Mouse (Mus musculus): ENCODE results near the gene Fgfr2. TPM values are rescaled to one million over a fixed set of nuclear protein-coding genes. Genes with fewer than 3 reads are reported as not detected.
"Not testable (repeated sequence)": the region's sequence is repeated elsewhere in the genome, so short reads cannot be mapped to it uniquely, and the experiment has no call there.

The Fgfr2 gene
- total and polyA plus RNA-seq, 2 experiments from 2014 or later = 12.1 to 32.6 TPM

- H3K9me3 ChIP-seq (ENCODE audit: low read length) = no peaks in the 10 kb centered on the region
- H3K27ac ChIP-seq (ENCODE audit: low read depth, low read length) = no peak overlapping the region
- no peak overlapping the region for H3K4me2 ChIP-seq (ENCODE audit: low read depth, low read length, poor library complexity, severe bottlenecking)
- no peaks in the 10 kb centered on the region for H3K36me3 ChIP-seq (ENCODE audit: insufficient read depth, low read length)
- DNase-seq (ENCODE audit: low spot score) = no peak
- WGBS = 86% methylated on average over 6 of the region's 6 CpGs
- TF ChIP-seq CTCF (IDR thresholded peaks at IDR 0.05) = no peak
- peaks cover 3% of the 10 kb centered on the region; the same call in 1 of the 2 replicates for H3K4me1 ChIP-seq (ENCODE audit: insufficient read depth, low read length)
- H3K4me3 ChIP-seq (ENCODE audit: low read depth, low read length) = no peak overlapping the region
- no peak overlapping the region for H3K9ac ChIP-seq (replicated peaks; ENCODE audit: low read length, poor library complexity, severe bottlenecking)
- no peaks in the 10 kb centered on the region for H3K27me3 ChIP-seq (ENCODE audit: insufficient read depth, low read length)
- ATAC-seq (ENCODE audit: low FRiP score) = no peak
Measured at GRCm38 (mm10) chr7:133101070-133101469, 22.1 kb downstream of the Fgfr2 start.

GRCm38 (mm10) chr7:133100178-133100577 is 23.0 kb downstream of the Fgfr2 start:
- Histone ChIP-seq H3K9ac (replicated peaks; ENCODE audit: low read length, poor library complexity, severe bottlenecking) (no peak overlapping the region), H3K4me1 (ENCODE audit: insufficient read depth, low read length) (peaks cover 3% of the 10 kb centered on the region; the same call in 1 of the 2 replicates), H3K9me3 (ENCODE audit: low read length) (no peaks in the 10 kb centered on the region), H3K27ac (ENCODE audit: low read depth, low read length) (no peak overlapping the region), H3K36me3 (ENCODE audit: insufficient read depth, low read length) (no peaks in the 10 kb centered on the region), H3K27me3 (ENCODE audit: insufficient read depth, low read length) (no peaks in the 10 kb centered on the region), H3K4me2 (ENCODE audit: low read depth, low read length, poor library complexity, severe bottlenecking) (no peak overlapping the region), H3K4me3 (ENCODE audit: low read depth, low read length) (no peak overlapping the region)
- ATAC-seq (ENCODE audit: low FRiP score) (no peak), DNase-seq (ENCODE audit: low spot score) (no peak)
- WGBS = 63% methylated on average over 6 of the region's 6 CpGs
- no peak for TF ChIP-seq CTCF (IDR thresholded peaks at IDR 0.05)

DNA sequence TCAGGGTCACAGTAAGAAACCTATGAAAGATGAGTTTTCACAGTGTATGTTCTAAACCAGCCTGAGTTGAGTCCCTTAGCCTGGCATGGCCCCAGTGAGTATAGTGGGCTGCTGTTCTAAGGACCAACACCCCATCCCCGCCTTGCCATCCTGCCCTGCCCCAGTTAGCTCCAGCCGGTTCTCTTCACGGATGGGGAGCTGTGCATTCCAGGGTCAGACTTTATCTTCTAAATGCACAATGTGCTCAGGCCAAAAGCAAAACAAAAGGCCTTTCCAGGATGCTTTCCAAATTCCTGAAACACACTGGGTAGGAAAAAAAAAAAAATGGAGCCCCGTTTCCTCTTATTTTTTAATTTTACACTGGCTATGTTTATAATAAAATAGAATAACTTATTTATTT is 23.9 kb downstream of the Fgfr2 start:
- WGBS = 49% methylated on average over 4 of the region's 4 CpGs
- H3K27ac ChIP-seq (ENCODE audit: low read depth, low read length) = 0 out of 2 replicates have a peak overlapping the region, but pooled peaks have one; percentile 3
- no peak for ATAC-seq (ENCODE audit: low FRiP score)
- H3K27me3 ChIP-seq (ENCODE audit: insufficient read depth, low read length) = no peaks in the 10 kb centered on the region
- no peak for TF ChIP-seq CTCF (IDR thresholded peaks at IDR 0.05)
- DNase-seq (ENCODE audit: low spot score) = no peak
- H3K36me3 ChIP-seq (ENCODE audit: insufficient read depth, low read length) = no peaks in the 10 kb centered on the region
- H3K4me2 ChIP-seq (ENCODE audit: low read depth, low read length, poor library complexity, severe bottlenecking) = no peak overlapping the region
- no peak overlapping the region for H3K9ac ChIP-seq (replicated peaks; ENCODE audit: low read length, poor library complexity, severe bottlenecking)
- H3K4me3 ChIP-seq (ENCODE audit: low read depth, low read length) = no peak overlapping the region
- no peaks in the 10 kb centered on the region for H3K9me3 ChIP-seq (ENCODE audit: low read length)
- H3K4me1 ChIP-seq (ENCODE audit: insufficient read depth, low read length) = peaks cover 3% of the 10 kb centered on the region; the same call in 1 of the 2 replicates

GRCm38 (mm10) chr7:133098118-133098793 is 24.9 kb downstream of the Fgfr2 start:
- no peaks in the 10 kb centered on the region for H3K36me3 ChIP-seq (ENCODE audit: insufficient read depth, low read length)
- no peak overlapping the region for H3K4me3 ChIP-seq (ENCODE audit: low read depth, low read length)
- no peak overlapping the region for H3K4me2 ChIP-seq (ENCODE audit: low read depth, low read length, poor library complexity, severe bottlenecking)
- DNase-seq (ENCODE audit: low spot score) = no peak
- no peak for ATAC-seq (ENCODE audit: low FRiP score)
- no peak for TF ChIP-seq CTCF (IDR thresholded peaks at IDR 0.05)
- H3K27me3 ChIP-seq (ENCODE audit: insufficient read depth, low read length) = no peaks in the 10 kb centered on the region
- no peak overlapping the region for H3K27ac ChIP-seq (ENCODE audit: low read depth, low read length)
- peaks cover 3% of the 10 kb centered on the region; the same call in 1 of the 2 replicates for H3K4me1 ChIP-seq (ENCODE audit: insufficient read depth, low read length)
- H3K9ac ChIP-seq (replicated peaks; ENCODE audit: low read length, poor library complexity, severe bottlenecking) = no peak overlapping the region
- H3K9me3 ChIP-seq (ENCODE audit: low read length) = no peaks in the 10 kb centered on the region
- WGBS = 86% methylated on average over 12 of the region's 12 CpGs

- H3K9me3 ChIP-seq (ENCODE audit: low read length); H3K4me2 ChIP-seq (ENCODE audit: low read depth, low read length, poor library complexity, severe bottlenecking); DNase-seq (ENCODE audit: low spot score); ATAC-seq (ENCODE audit: low FRiP score); H3K27ac ChIP-seq (ENCODE audit: low read depth, low read length); H3K27me3 ChIP-seq (ENCODE audit: insufficient read depth, low read length); H3K4me1 ChIP-seq (ENCODE audit: insufficient read depth, low read length); H3K4me3 ChIP-seq (ENCODE audit: low read depth, low read length); H3K9ac ChIP-seq (replicated peaks; ENCODE audit: low read length, poor library complexity, severe bottlenecking); H3K36me3 ChIP-seq (ENCODE audit: insufficient read depth, low read length): not testable (repeated sequence)
- WGBS = 91% methylated on average over 7 of the region's 7 CpGs
Measured at GRCm38 (mm10) chr7:133095610-133096009, 27.5 kb downstream of the Fgfr2 start.

DNA sequence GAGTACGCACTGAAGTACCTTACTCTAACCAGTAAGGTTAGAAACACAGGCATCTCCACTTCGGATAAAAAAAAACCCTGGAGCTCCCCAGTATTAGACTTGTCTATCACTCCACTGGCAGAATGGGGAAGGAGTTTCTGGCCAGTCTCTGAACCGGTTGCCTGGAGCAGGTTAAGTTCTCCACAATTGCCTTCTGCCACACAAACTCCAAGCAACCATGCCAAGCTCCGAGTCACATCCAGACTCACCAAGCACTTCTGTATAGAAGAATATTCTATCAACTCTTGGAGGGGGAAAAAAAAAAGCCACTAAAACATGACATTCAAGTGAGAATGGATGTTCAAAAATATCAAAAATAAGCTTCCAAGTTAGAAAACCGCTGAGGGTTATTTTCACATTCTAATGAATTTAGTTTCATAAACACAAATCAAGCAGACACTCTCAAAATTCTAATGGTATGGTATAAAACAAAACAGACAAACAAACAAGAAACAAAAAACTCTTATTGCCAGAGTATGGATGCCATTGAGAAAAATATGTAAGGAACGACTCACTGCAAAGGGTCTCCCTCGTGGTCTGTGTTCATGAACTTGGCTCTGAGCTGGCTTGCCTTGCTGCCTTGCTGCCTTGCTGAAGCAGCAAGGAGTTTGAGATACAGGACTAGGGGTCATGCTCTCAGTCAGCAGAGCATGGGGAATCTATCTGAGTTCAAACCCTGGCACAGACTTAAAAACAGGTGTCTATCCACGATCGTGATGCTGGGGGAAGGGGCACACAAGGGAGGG is 28.2 kb downstream of the Fgfr2 start:
- WGBS = 84% methylated on average over 9 of the region's 9 CpGs
- no peaks in the 10 kb centered on the region for H3K27me3 ChIP-seq (ENCODE audit: insufficient read depth, low read length)

More for the DNA sequence above, 28.2 kb downstream of the Fgfr2 start:
- DNase-seq (ENCODE audit: low spot score) = no peak
- no peak overlapping the region for H3K9ac ChIP-seq (replicated peaks; ENCODE audit: low read length, poor library complexity, severe bottlenecking)
- peaks cover 4% of the 10 kb centered on the region; the same call in 1 of the 2 replicates for H3K4me1 ChIP-seq (ENCODE audit: insufficient read depth, low read length)
- no peak for TF ChIP-seq CTCF (IDR thresholded peaks at IDR 0.05)
- no peak for ATAC-seq (ENCODE audit: low FRiP score)
- H3K4me3 ChIP-seq (ENCODE audit: low read depth, low read length) = no peak overlapping the region
- H3K4me2 ChIP-seq (ENCODE audit: low read depth, low read length, poor library complexity, severe bottlenecking) = no peak overlapping the region
- no peaks in the 10 kb centered on the region for H3K9me3 ChIP-seq (ENCODE audit: low read length)
- no peak overlapping the region for H3K27ac ChIP-seq (ENCODE audit: low read depth, low read length)
- H3K36me3 ChIP-seq (ENCODE audit: insufficient read depth, low read length) = no peaks in the 10 kb centered on the region

All from midbrain, postnatal 0 days (tissue).